Mouse (Mus musculus): ENCODE measurements around the gene Slco4c1.

The Slco4c1 gene

GRCm38 (mm10) chr1:96871528-96872360 lies at the start of gene Slco4c1:
Slco4c1 (minus strand) TSS chr1:96872171.
- peak; percentile 4 to 40 for DNase-seq (ENCODE audit: inconsistent age in 2 of 2, low spot score in 1 of 2)

- no peak for DNase-seq (ENCODE audit: inconsistent age in 2 of 2, low spot score in 1 of 2)
These were observed 45.4 kb upstream of the Slco4c1 start for GRCm38 (mm10) chr1:96917333-96917732.

GRCm38 (mm10) chr1:96883788-96884187 lies 11.8 kb upstream of the Slco4c1 start:
- DNase-seq (ENCODE audit: inconsistent age in 2 of 2, low spot score in 1 of 2) = no peak

- no peak for DNase-seq (ENCODE audit: inconsistent age in 2 of 2, low spot score in 1 of 2)
These were observed 6.6 kb upstream of the Slco4c1 start for GRCm38 (mm10) chr1:96878572-96878971.

GRCm38 (mm10) chr1:96876076-96876475 lies 4.1 kb upstream of the Slco4c1 start:
- no peak for DNase-seq (ENCODE audit: inconsistent age in 2 of 2, low spot score in 1 of 2)

GRCm38 (mm10) chr1:96874636-96875035 lies 2.7 kb upstream of the Slco4c1 start:
- DNase-seq (ENCODE audit: inconsistent age in 2 of 2, low spot score in 1 of 2) = no peak

- DNase-seq (ENCODE audit: inconsistent age in 2 of 2, low spot score in 1 of 2) = no peak
These were observed 356 bp upstream of the Slco4c1 start for GRCm38 (mm10) chr1:96872361-96872693.

GRCm38 (mm10) chr1:96870764-96871307 lies 1.1 kb downstream of the Slco4c1 start:
- no peak for DNase-seq (ENCODE audit: inconsistent age in 2 of 2, low spot score in 1 of 2)

GRCm38 (mm10) chr1:96868722-96869121 lies 3.2 kb downstream of the Slco4c1 start:
- DNase-seq (ENCODE audit: inconsistent age in 2 of 2, low spot score in 1 of 2) = no peak

GRCm38 (mm10) chr1:96866002-96866401 lies 6.0 kb downstream of the Slco4c1 start:
- DNase-seq (ENCODE audit: inconsistent age in 2 of 2, low spot score in 1 of 2) = no peak

GRCm38 (mm10) chr1:96864120-96864519 lies 7.9 kb downstream of the Slco4c1 start:
- no peak for DNase-seq (ENCODE audit: inconsistent age in 2 of 2, low spot score in 1 of 2)

- DNase-seq (ENCODE audit: inconsistent age in 2 of 2, low spot score in 1 of 2) = no peak
These were observed 11.8 kb downstream of the Slco4c1 start for GRCm38 (mm10) chr1:96859995-96860684.

GRCm38 (mm10) chr1:96853541-96853940 lies 18.4 kb downstream of the Slco4c1 start:
- no peak for DNase-seq (ENCODE audit: inconsistent age in 2 of 2, low spot score in 1 of 2)

GRCm38 (mm10) chr1:96849101-96849500 lies 22.9 kb downstream of the Slco4c1 start:
- no peak for DNase-seq (ENCODE audit: inconsistent age in 2 of 2, low spot score in 1 of 2)

- no peak for DNase-seq (ENCODE audit: inconsistent age in 2 of 2, low spot score in 1 of 2)
These were observed 23.4 kb downstream of the Slco4c1 start for GRCm38 (mm10) chr1:96848606-96849005.

GRCm38 (mm10) chr1:96846727-96847126 lies 25.2 kb downstream of the Slco4c1 start:
- peak in 1 of 2 experiments; percentile 55 for DNase-seq (ENCODE audit: inconsistent age in 2 of 2, low spot score in 1 of 2)

GRCm38 (mm10) chr1:96805287-96805727 lies 66.7 kb downstream of the Slco4c1 start:
- no peak for DNase-seq (ENCODE audit: inconsistent age in 2 of 2, low spot score in 1 of 2)

- peak in 1 of 2 experiments; percentile 25 for DNase-seq (ENCODE audit: inconsistent age in 2 of 2, low spot score in 1 of 2)
These were observed 70.4 kb downstream of the Slco4c1 start for GRCm38 (mm10) chr1:96801595-96801994.

- DNase-seq (ENCODE audit: inconsistent age in 2 of 2, low spot score in 1 of 2) = no peak
These were observed 77.3 kb downstream of the Slco4c1 start for GRCm38 (mm10) chr1:96794690-96795089.

GRCm38 (mm10) chr1:96794290-96794689 lies 77.7 kb downstream of the Slco4c1 start:
- DNase-seq (ENCODE audit: inconsistent age in 2 of 2, low spot score in 1 of 2) = no peak

- no peak for DNase-seq (ENCODE audit: inconsistent age in 2 of 2, low spot score in 1 of 2)
These were observed 82.7 kb downstream of the Slco4c1 start for GRCm38 (mm10) chr1:96789268-96789667.

- DNase-seq (ENCODE audit: inconsistent age in 2 of 2, low spot score in 1 of 2) = no peak
These were observed 97.8 kb downstream of the Slco4c1 start for GRCm38 (mm10) chr1:96774174-96774573.

Measured in adrenal gland, adult (tissue).